Mouse (Mus musculus): ENCODE results near the gene Lyplal1. TPM values are rescaled to one million over a fixed set of nuclear protein-coding genes. Genes with fewer than 3 reads are reported as not detected.

The Lyplal1 gene
- polyA plus RNA-seq, 1 experiment, result 7.6 TPM

GRCm38 (mm10) chr1:186066266-186066897 lies 50.7 kb downstream of the Lyplal1 start:
- H3K27me3 ChIP-seq (ENCODE audit: control insufficient read depth, insufficient read depth, low read length), result no peaks in the 10 kb centered on the region
- H3K27ac ChIP-seq (ENCODE audit: insufficient read depth, low read length), result no peak overlapping the region
- WGBS, result 75% methylated on average over 2 of the region's 2 CpGs
- no peak for DNase-seq
- H3K4me1 ChIP-seq (ENCODE audit: control insufficient read depth, insufficient read depth, low read length), result no peaks in the 10 kb centered on the region
- TF ChIP-seq CTCF (IDR thresholded peaks at IDR 0.05; ENCODE audit: borderline replicate concordance, insufficient read depth, low read depth, low read length) (no peak), POLR2A (IDR thresholded peaks at IDR 0.05; ENCODE audit: borderline replicate concordance, insufficient read depth, low read length) (no peak)
- no peak overlapping the region for H3K4me3 ChIP-seq (replicated peaks; ENCODE audit: insufficient read depth, low read depth, low read length)

DNA sequence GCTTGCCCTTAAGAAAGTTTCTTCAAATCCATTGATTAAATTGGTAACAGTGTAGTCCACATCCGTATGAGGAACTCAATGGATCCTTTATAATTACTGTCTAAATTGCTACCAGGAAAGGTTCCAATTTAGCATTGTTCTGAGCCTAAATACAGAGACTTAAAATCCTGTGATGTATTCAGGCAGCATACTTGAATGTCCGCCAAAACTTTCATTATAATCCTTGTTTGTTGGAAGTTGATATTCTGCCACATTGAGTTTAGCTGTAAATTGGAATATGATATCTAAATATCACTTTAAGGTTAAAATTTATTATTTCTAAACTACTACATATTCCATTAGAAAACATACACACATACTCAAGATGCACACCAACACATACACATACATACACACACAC lies 57.1 kb downstream of the Lyplal1 start:
- no peak for DNase-seq
- Histone ChIP-seq H3K27ac (ENCODE audit: insufficient read depth, low read length) (no peak overlapping the region), H3K4me1 (ENCODE audit: control insufficient read depth, insufficient read depth, low read length) (no peaks in the 10 kb centered on the region), H3K27me3 (ENCODE audit: control insufficient read depth, insufficient read depth, low read length) (no peaks in the 10 kb centered on the region), H3K4me3 (replicated peaks; ENCODE audit: insufficient read depth, low read depth, low read length) (no peak overlapping the region)
- 71% methylated on average over 2 of the region's 2 CpGs for WGBS
- no peak for TF ChIP-seq POLR2A (IDR thresholded peaks at IDR 0.05; ENCODE audit: borderline replicate concordance, insufficient read depth, low read length)
- TF ChIP-seq CTCF (IDR thresholded peaks at IDR 0.05; ENCODE audit: borderline replicate concordance, insufficient read depth, low read depth, low read length), result no peak

DNA sequence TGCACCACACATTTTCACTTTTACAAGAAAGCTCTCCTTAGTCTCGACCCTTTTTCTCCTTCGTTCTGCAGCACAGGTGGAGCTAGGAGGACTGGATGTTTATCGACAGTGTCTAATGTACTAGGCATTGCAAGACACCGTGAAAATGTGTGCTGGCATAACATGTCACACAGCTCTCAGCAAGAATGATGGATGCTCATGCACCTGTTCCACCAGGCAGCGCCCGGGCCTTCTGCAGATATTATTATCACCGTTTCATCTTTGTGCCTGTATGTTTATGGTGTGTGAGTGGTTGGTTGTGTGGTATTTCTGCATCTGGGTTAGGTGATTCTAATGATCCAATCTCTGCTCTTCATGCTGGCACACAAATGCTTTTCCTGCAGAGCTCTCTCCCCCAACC lies 62.9 kb downstream of the Lyplal1 start:
- H3K4me3 ChIP-seq (replicated peaks; ENCODE audit: insufficient read depth, low read depth, low read length), result no peak overlapping the region
- WGBS, result 22% methylated on average over 7 of the region's 7 CpGs
- H3K27me3 ChIP-seq (ENCODE audit: control insufficient read depth, insufficient read depth, low read length), result no peaks in the 10 kb centered on the region
- H3K4me1 ChIP-seq (ENCODE audit: control insufficient read depth, insufficient read depth, low read length), result no peaks in the 10 kb centered on the region
- TF ChIP-seq POLR2A (IDR thresholded peaks at IDR 0.05; ENCODE audit: borderline replicate concordance, insufficient read depth, low read length) (no peak), CTCF (IDR thresholded peaks at IDR 0.05; ENCODE audit: borderline replicate concordance, insufficient read depth, low read depth, low read length) (no peak)
- no peak for DNase-seq
- no peak overlapping the region for H3K27ac ChIP-seq (ENCODE audit: insufficient read depth, low read length)

DNA sequence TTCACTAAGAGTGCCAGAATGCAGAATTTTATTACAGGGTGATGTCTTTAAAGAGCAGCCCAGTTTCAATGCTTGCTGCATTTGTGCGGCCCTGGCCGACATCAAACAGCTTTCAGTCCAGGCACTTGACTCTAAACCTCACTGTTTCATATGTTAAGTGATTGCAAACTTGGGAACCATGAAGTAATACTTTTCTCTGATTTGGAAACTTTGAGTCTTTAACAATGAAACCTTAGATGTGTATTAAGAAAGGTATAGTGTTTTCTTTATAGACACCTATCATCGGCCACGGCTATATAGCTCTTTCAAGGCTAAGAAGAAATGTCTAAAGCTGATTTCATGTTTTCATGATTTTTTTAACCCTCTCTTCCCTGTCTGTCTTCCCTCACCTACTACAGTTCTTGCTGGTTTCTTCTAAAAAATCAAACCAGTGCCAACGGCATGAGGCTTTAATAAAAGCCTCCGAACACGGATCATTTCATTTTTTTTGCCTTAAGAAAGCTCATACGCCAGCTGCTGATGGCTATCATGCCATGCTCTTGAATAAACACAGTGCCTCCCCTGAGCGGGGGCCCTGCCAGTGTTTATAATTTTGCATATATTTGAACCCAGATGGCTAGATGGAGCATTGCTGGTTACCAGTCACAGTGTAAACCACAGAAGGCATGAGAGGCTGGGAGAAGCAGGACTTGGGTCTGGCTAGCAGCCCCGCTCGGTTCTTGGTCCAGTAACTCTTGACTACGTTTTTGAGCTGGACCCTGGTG lies 63.6 kb downstream of the Lyplal1 start:
- no peak for TF ChIP-seq POLR2A (IDR thresholded peaks at IDR 0.05; ENCODE audit: borderline replicate concordance, insufficient read depth, low read length)
- TF ChIP-seq CTCF (IDR thresholded peaks at IDR 0.05; ENCODE audit: borderline replicate concordance, insufficient read depth, low read depth, low read length), result no peak
- Histone ChIP-seq H3K27ac (ENCODE audit: insufficient read depth, low read length) (no peak overlapping the region), H3K4me1 (ENCODE audit: control insufficient read depth, insufficient read depth, low read length) (no peaks in the 10 kb centered on the region), H3K27me3 (ENCODE audit: control insufficient read depth, insufficient read depth, low read length) (no peaks in the 10 kb centered on the region), H3K4me3 (replicated peaks; ENCODE audit: insufficient read depth, low read depth, low read length) (no peak overlapping the region)
- DNase-seq, result no peak
- 32% methylated on average over 12 of the region's 12 CpGs for WGBS

DNA sequence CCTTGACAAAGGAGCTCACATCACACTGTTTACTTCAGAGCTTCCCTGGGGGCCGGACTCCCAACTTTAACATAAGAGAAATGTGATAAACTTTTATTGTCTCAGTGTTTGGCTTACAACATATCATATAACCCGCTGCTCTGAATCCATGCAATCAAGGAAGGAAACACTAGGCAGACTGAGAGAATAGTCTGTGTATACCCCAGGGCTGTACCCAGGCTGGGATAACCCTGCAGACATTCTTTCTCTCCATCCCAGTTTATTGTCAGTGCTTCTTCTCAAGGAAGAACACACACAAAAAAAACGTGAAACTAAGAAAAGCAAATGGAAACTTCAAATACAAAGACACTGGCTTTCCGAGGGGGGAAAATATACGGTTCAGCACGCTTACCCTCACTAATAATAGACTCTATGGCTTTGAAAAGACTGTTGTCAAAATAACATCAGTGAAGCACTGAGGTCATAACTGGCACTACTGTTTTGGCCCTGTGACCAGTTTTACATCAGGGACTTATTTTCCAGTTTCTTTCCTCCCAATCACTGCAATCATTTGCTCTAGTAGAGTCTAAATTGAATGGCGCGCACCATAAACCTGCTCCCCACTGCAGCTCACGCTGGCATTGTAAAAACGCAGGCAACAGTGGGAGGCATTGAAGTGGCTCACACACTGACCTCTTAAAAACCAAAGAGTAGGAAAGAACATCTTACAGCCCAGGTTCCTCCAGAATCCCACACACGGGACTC lies 73.2 kb downstream of the Lyplal1 start:
- H3K4me3 ChIP-seq (replicated peaks; ENCODE audit: insufficient read depth, low read depth, low read length), result no peak overlapping the region
- DNase-seq, result no peak
- 79% methylated on average over 11 of the region's 11 CpGs for WGBS
- H3K4me1 ChIP-seq (ENCODE audit: control insufficient read depth, insufficient read depth, low read length), result no peaks in the 10 kb centered on the region
- TF ChIP-seq CTCF (IDR thresholded peaks at IDR 0.05; ENCODE audit: borderline replicate concordance, insufficient read depth, low read depth, low read length), result no peak
- TF ChIP-seq POLR2A (IDR thresholded peaks at IDR 0.05; ENCODE audit: borderline replicate concordance, insufficient read depth, low read length), result no peak
- no peaks in the 10 kb centered on the region for H3K27me3 ChIP-seq (ENCODE audit: control insufficient read depth, insufficient read depth, low read length)
- H3K27ac ChIP-seq (ENCODE audit: insufficient read depth, low read length), result no peak overlapping the region

DNA sequence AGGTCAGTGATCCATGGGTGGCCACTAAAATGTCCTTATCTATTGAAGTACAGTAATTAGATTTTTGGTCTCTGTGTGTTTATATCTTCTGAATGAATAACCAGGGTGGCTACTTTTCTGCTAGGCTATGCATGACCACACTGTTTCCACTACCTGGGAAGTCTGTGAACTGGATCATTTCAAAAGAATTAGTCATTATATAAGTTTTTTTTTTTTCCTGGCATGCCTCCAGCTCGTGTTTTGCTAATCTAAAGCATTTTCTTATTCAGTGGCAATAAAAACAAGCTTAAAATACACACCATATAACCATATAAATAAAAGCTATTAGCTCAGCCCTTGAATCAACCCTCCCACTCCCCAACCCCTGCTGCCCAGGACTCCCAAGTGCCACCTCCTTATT lies 75.3 kb downstream of the Lyplal1 start:
- TF ChIP-seq CTCF (IDR thresholded peaks at IDR 0.05; ENCODE audit: borderline replicate concordance, insufficient read depth, low read depth, low read length) (no peak), POLR2A (IDR thresholded peaks at IDR 0.05; ENCODE audit: borderline replicate concordance, insufficient read depth, low read length) (no peak)
- 49% methylated on average over 1 of the region's 1 CpGs for WGBS
- no peaks in the 10 kb centered on the region for H3K4me1 ChIP-seq (ENCODE audit: control insufficient read depth, insufficient read depth, low read length)
- DNase-seq, result no peak
- no peaks in the 10 kb centered on the region for H3K27me3 ChIP-seq (ENCODE audit: control insufficient read depth, insufficient read depth, low read length)
- no peak overlapping the region for H3K4me3 ChIP-seq (replicated peaks; ENCODE audit: insufficient read depth, low read depth, low read length)
- H3K27ac ChIP-seq (ENCODE audit: insufficient read depth, low read length), result no peak overlapping the region
